Mouse (Mus musculus) embryo, embryonic 10.5 days (tissue): Measurements from ENCODE around the gene Rab11fip5.

Experiments
- DNase-seq: peaks from one replicate; pipeline ENCODE4 v3.0.0-alpha.2; 2015; ENCODE audit warnings: low spot score

Rab11fip5 gene

GRCm38 (mm10) chr6:85373066-85373860 lies 1.2 kb downstream of the Rab11fip5 start:
- no peak for DNase-seq

- DNase-seq: no peak
Measured at GRCm38 (mm10) chr6:85372496-85372895, 1.9 kb downstream of the Rab11fip5 start.

DNA sequence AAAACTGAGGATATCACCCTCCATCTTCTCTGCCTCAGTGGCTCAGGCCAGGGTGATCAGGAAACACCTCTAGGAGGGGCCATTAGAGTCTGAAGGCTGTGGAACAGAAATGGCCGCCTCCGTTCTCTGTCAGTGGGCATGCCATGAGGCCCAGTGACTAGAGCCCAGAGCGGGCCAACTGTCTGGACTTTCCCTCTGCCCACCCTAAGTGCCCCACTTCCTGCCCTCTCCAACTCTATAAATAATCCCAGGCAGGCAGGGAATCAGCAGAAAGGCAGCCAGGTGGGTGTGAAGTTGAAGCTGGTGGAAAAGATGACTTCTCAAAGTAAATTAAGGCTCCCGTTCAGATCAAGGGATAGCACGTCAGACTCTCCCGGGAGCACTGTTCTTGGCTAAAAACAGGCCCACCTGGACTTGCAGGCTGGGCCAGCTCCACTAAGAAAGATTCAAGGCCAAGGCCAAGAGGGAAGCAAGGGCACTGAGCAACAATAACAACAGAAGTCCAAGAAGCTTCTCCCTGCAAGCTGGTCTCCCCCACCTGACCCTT lies 2.5 kb downstream of the Rab11fip5 start:
- no peak for DNase-seq

- DNase-seq: no peak
Measured at GRCm38 (mm10) chr6:85370666-85371430, 3.6 kb downstream of the Rab11fip5 start.

DNA sequence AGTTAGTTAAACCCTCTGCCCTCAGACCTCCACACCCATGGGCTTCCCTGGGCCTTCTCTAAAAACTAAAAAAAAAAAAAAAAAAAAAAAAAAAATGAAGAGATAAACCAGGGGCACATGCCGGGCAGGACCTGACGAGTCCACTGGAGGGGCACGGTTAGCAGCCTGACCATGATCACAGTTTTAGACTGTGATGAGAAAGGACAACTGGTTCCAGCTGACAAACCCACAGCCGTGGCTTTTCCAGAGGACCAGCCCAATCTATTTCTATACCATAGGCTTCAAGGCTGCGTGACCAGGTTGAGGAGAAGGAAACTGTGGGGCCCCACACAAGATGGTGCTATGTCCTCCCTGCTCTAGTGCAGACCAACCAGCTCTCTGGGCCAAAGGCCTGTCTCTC lies 4.4 kb downstream of the Rab11fip5 start:
- no peak for DNase-seq

- DNase-seq: no peak
Measured at GRCm38 (mm10) chr6:85369181-85369860, 5.1 kb downstream of the Rab11fip5 start.

- no peak for DNase-seq
Measured at GRCm38 (mm10) chr6:85368722-85369121, 5.7 kb downstream of the Rab11fip5 start.

GRCm38 (mm10) chr6:85368166-85368565 lies 6.3 kb downstream of the Rab11fip5 start:
- no peak for DNase-seq

GRCm38 (mm10) chr6:85366387-85366786 lies 8.0 kb downstream of the Rab11fip5 start:
- DNase-seq: no peak

DNA sequence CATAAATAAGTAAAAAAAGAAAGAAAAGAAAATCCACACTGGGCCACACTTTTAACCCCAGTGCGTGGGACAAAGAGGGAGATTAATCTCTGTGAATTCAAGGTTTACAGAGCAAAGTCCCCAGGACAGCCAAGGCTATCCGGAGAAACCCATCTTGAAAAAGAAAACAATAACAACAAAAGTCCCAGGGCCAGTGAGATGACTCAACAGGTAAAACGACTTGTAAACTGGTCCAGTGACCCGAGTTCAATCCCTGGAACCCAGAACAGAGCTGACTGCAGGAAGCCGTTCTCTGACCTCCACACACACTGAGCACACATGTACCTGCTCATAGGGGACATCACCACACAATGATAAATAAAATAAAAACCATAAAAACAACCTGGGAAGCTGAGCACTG lies 10.0 kb downstream of the Rab11fip5 start:
- DNase-seq: no peak

GRCm38 (mm10) chr6:85363906-85364260 lies 10.6 kb downstream of the Rab11fip5 start:
- DNase-seq: no peak

GRCm38 (mm10) chr6:85363231-85363905 lies 11.1 kb downstream of the Rab11fip5 start:
- no peak for DNase-seq

- no peak for DNase-seq
Measured at GRCm38 (mm10) chr6:85362610-85363009, 11.8 kb downstream of the Rab11fip5 start.

DNA sequence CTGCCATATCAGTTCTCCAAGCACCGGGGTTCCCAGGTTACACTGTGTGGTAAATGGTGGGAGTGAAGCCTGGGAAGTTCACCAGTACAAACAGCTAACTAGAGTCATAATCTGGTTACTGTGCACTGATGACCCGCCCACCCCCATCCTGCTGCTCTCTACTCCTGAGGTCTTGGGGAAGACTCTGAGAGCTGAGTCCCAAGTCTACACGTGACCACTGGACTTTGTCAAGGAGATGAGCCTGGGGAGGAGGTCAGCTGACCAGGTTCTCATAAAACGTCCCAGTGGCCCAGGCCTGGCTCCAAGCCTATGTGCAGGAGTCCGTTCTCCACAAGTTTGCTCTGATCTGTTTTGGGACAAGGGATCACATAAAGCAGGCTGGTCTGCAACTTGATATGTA lies 14.1 kb downstream of the Rab11fip5 start:
- no peak for DNase-seq

GRCm38 (mm10) chr6:85358877-85359276 lies 15.6 kb downstream of the Rab11fip5 start:
- DNase-seq: no peak

GRCm38 (mm10) chr6:85356682-85357465 lies 17.6 kb downstream of the Rab11fip5 start:
- no peak for DNase-seq

GRCm38 (mm10) chr6:85355753-85356152 lies 18.7 kb downstream of the Rab11fip5 start:
- DNase-seq: no peak

- DNase-seq: no peak
Measured at GRCm38 (mm10) chr6:85354709-85355108, 19.7 kb downstream of the Rab11fip5 start.

DNA sequence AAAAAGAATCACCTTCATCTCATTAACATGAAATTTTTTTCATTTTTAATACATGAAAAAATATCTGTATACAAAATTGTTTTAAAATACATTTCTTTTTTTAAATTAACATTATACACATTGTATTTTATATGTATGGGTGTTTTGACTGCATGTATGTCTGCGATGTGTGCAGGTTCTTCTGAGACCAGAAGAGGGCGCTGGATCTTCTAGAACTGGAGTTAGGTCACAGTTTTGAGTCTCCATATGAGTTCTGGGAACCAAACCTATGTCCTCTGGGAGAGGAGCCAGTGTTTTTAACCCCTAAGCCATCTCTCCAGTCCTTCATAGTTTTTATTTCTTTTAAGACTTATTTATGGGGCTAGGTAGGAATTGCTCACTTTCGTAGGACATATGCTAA lies 20.7 kb downstream of the Rab11fip5 start:
- no peak for DNase-seq

DNA sequence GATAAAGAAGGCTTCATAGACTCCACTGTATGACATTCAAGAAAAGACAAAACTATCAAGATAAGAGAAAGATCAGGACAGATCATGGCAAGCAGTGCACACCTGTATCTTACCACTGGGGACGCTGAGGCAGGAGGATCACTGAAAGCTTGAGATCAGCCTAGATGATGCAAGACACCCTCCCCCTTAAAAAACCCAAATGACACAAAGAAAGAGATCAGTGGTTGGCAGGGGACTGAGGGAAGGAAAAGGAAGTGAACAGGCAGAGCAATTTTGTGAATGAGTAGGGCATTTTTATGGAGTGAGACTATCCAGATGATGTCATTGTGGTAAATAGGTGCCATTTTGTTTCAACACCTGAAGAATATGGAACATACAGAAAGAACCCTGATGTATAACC lies 24.3 kb downstream of the Rab11fip5 start:
- DNase-seq: no peak

- DNase-seq: no peak
Measured at GRCm38 (mm10) chr6:85349246-85349645, 25.2 kb downstream of the Rab11fip5 start.
